Mouse (Mus musculus) left cerebral cortex, adult 2 months (tissue): Measurements from ENCODE around the gene Zfp180. TPM values are rescaled to one million over a fixed set of nuclear protein-coding genes. Genes with fewer than 3 reads are reported as not detected.
A peak's percentile ranks its signal among the peaks of the same experiment; 100 is the strongest.

Source experiments
- DNase-seq, 2 experiments: peaks; one replicate each; pipeline ENCODE4 v3.0.0; 2021 to 2022; ENCODE audit warnings: low spot score in 2 of 2, mixed read lengths in 1 of 2; ENCODE audit errors: extremely low spot score in 1 of 2
- H3K27ac ChIP-seq: fragments of 200-600 bp; 2 replicates; pipeline ENCODE4 v1.8.1; 2022
- H3K4me3 ChIP-seq: fragments of 200-600 bp; 2 replicates; pipeline ENCODE4 v1.8.1; 2022
- CTCF ChIP-seq: fragments of 200-600 bp; IDR thresholded peaks from 2 replicates; pipeline ENCODE4 v1.8.1; 2022; ENCODE audit warnings: antibody characterized with exemption, mild to moderate bottlenecking, moderate library complexity
- intact Hi-C: fragments of 180-260 bp; cut with DNase I; formaldehyde crosslinking; loops from one replicate; pipeline ENCODE4 v1.15.1; 2025
- total RNA-seq, 2 experiments: library from RNA; stranded (reverse); gene quantifications; 2 replicates each; pipeline ENCODE4 v1.2.3; 2021

Gene Zfp180
- total RNA-seq, 2 experiments from 2014 or later: 60.4 to 66.6 TPM

- intact Hi-C loops: loop anchor here (1.0 to 2.0 kb wide), 6 partner anchors 22 to 204 kb away; partner anchors contain the start of genes Zfp108, Zfp114, Zfp235 and Zfp94
- Histone ChIP-seq H3K27ac (peak within 1 kb of the TSS; percentile 91), H3K4me3 (peak within 1 kb of the TSS; percentile 75)
- peak; percentile 77 to 87 for DNase-seq
- no peak for TF ChIP-seq CTCF
Measured at GRCm38 (mm10) chr7:24112156-24112856, 30.6 kb downstream of the Zfp180 start, which contains the start of gene Zfp112. Gene Zfp112 (plus strand): TSS chr7:24112314.

- intact Hi-C loops: loop anchor here (2.0 kb wide), 1 partner anchor 62 kb away; the partner anchor contains the start of gene Zfp114
- TF ChIP-seq CTCF: no peak
- Histone ChIP-seq H3K27ac (peak overlapping the region; percentile 91), H3K4me3 (peak overlapping the region; percentile 75)
- DNase-seq: peak; percentile 29 to 32
Measured at GRCm38 (mm10) chr7:24113001-24113400, 31.3 kb downstream of the Zfp180 start.

GRCm38 (mm10) chr7:24116655-24117054 lies 34.9 kb downstream of the Zfp180 start:
- DNase-seq: no peak
- H3K27ac ChIP-seq: no peak overlapping the region
- TF ChIP-seq CTCF: no peak
- intact Hi-C loops: no loop called here
- no peak overlapping the region for H3K4me3 ChIP-seq

- H3K27ac ChIP-seq: peak overlapping the region; percentile 86
- H3K4me3 ChIP-seq: peak overlapping the region; percentile 94
- TF ChIP-seq CTCF: no peak
- intact Hi-C loops: loop anchor here (5.0 kb wide), 2 partner anchors 119 to 184 kb away; partner anchors contain the start of genes Zfp108 and Zfp94
- no peak for DNase-seq
Measured at GRCm38 (mm10) chr7:24133425-24133995, 51.8 kb downstream of the Zfp180 start.

GRCm38 (mm10) chr7:24133996-24134828 lies 52.5 kb downstream of the Zfp180 start, which contains the start of gene Zfp235:
Gene Zfp235 (plus strand): TSS chr7:24134169.
- TF ChIP-seq CTCF: no peak
- peak within 1 kb of the TSS; percentile 86 for H3K27ac ChIP-seq
- H3K4me3 ChIP-seq: peak within 1 kb of the TSS; percentile 94
- intact Hi-C loops: loop anchor here (1.0 to 5.0 kb wide), 5 partner anchors 22 to 183 kb away; partner anchors contain the start of genes Zfp108, Zfp112 and Zfp94
- DNase-seq: peak; percentile 89 to 90

GRCm38 (mm10) chr7:24142566-24142965 lies 60.8 kb downstream of the Zfp180 start:
- no peak for TF ChIP-seq CTCF
- Histone ChIP-seq H3K4me3 (no peak overlapping the region), H3K27ac (no peak overlapping the region)
- intact Hi-C loops: no loop called here
- no peak for DNase-seq

GRCm38 (mm10) chr7:24153272-24153671 lies 71.5 kb downstream of the Zfp180 start:
- Histone ChIP-seq H3K27ac (no peak overlapping the region), H3K4me3 (no peak overlapping the region)
- intact Hi-C loops: no loop called here
- peak; percentile 19; the same call in 1 of the 2 replicates for TF ChIP-seq CTCF
- DNase-seq: no peak

Other genes with a start within 250 kb of the Zfp180 start
- not detected for gene Vmn1r176, start 244.6 kb upstream of the Zfp180 start, total RNA-seq
- gene Vmn1r177, start 215.5 kb upstream of the Zfp180 start, total RNA-seq: not detected
- not detected for gene Vmn1r178, start 189.9 kb upstream of the Zfp180 start, total RNA-seq
- gene Vmn1r179, start 154.9 kb upstream of the Zfp180 start, total RNA-seq: not detected
- gene Vmn1r180, start 131.3 kb upstream of the Zfp180 start, total RNA-seq: not detected
- gene Vmn1r181, start 107.3 kb upstream of the Zfp180 start, total RNA-seq: not detected
- not detected for gene V1rd19, start 80.2 kb upstream of the Zfp180 start, total RNA-seq
- gene Vmn1r183, start 28.7 kb upstream of the Zfp180 start, total RNA-seq: not detected
- 10 to 100 TPM in 1 of 2 experiments, 1 to 10 TPM in 1; 10.0 to 11.9 TPM for gene Zfp112, start 30.4 kb downstream of the Zfp180 start, total RNA-seq
- 10 to 100 TPM; 22.0 to 23.1 TPM for gene Zfp235, start 52.2 kb downstream of the Zfp180 start, total RNA-seq
- gene Zfp114, start 93.1 kb downstream of the Zfp180 start, total RNA-seq: 1 to 10 TPM; 2.7 to 4.5 TPM
- 10 to 100 TPM; 12.8 to 15.1 TPM for gene Zfp111, start 129.5 kb downstream of the Zfp180 start, total RNA-seq
- gene Zfp109, start 155.6 kb downstream of the Zfp180 start, total RNA-seq: 10 to 100 TPM; 10.1 to 10.4 TPM
- 1 to 10 TPM; 8.7 to 9.2 TPM for gene Zfp108, start 172.9 kb downstream of the Zfp180 start, total RNA-seq
- 10 to 100 TPM; 12.8 to 18.3 TPM for gene Zfp93, start 188.5 kb downstream of the Zfp180 start, total RNA-seq
- 10 to 100 TPM; 19.4 to 21.5 TPM for gene Zfp61, start 219.3 kb downstream of the Zfp180 start, total RNA-seq
- gene Zfp94, start 234.7 kb downstream of the Zfp180 start, total RNA-seq: 10 to 100 TPM; 14.0 to 14.5 TPM